Mouse (Mus musculus) spleen, postnatal 4 days (tissue): ENCODE data around the gene Itga10.
"Not testable (repeated sequence)": the region's sequence is repeated elsewhere in the genome, so short reads cannot be mapped to it uniquely, and the experiment has no call there.

Experiments used
- DNase-seq, 2 experiments: peaks; one replicate each; pipeline ENCODE4 v3.0.0; 2022; ENCODE audit warnings: low spot score in 2 of 2

Gene Itga10

GRCm38 (mm10) chr3:96634928-96635879 is 10.2 kb upstream of the Itga10 start, which contains the start of the genes Pex11b and Gm42957:
Pex11b (plus strand) TSS chr3:96635376.
Gm42957 (plus strand) TSS chr3:96635474.
- DNase-seq: peak; percentile 81 to 92

GRCm38 (mm10) chr3:96635906-96636305 is 9.5 kb upstream of the Itga10 start:
- no peak for DNase-seq

DNA sequence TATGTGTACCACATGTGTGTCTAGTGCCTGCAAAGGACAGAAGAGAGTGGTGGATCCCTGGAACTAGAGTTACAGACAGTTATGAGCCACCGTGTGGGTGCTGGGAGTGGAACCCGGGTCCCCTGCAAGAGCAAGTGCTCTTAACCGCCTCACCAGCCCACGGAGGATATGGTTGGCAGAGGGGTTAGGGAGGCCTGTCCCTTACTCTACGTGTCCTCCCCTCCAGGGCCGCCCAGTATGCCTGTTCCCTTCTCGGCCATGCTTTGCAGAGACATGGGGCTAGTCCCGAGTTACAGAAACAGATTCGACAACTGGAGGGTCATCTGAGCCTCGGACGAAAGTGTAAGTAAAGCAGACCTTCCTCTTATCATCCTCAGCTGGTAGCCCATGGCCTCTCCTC is 8.9 kb upstream of the Itga10 start:
- DNase-seq: no peak

GRCm38 (mm10) chr3:96639219-96639618 is 6.2 kb upstream of the Itga10 start:
- DNase-seq: peak; percentile 71 to 84

DNA sequence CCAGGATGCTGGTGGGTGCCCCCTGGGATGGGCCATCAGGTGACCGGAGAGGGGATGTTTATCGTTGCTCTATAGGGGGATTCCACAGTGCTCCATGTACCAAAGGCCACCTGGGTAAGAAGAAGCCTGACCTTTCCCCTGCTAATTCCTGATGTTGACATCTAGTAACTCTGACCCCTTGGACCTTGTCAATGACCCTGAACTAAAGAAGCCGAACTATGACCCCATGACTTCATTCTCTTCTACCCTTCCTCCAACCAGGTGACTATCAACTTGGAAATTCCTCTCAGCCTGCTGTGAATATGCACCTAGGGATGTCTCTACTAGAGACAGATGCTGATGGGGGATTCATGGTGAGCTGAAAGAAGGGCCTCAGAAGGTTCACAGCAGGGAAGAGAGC is 2.0 kb downstream of the Itga10 start:
- no peak for DNase-seq

DNA sequence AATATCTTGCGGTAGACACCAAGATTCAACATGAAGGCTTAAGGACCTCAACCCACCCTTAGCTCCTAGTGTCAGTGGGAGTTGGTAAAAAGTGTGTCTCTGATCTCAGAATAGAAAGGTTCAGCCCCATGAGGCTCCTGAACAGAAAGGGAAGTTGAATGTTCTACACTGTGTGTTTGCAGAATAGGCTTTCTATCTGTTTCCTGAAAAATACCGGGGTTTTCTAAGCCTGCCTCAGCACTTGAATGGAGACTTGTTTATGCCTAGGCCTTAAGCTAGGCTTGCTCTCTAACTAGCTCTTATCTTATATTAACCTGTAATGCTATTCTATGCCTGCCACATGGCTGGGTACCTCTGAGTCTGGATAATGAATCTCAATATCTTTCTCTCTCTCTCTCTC is 15.5 kb downstream of the Itga10 start:
- DNase-seq: no peak

GRCm38 (mm10) chr3:96662731-96663316 is 17.4 kb downstream of the Itga10 start:
- no peak for DNase-seq

DNA sequence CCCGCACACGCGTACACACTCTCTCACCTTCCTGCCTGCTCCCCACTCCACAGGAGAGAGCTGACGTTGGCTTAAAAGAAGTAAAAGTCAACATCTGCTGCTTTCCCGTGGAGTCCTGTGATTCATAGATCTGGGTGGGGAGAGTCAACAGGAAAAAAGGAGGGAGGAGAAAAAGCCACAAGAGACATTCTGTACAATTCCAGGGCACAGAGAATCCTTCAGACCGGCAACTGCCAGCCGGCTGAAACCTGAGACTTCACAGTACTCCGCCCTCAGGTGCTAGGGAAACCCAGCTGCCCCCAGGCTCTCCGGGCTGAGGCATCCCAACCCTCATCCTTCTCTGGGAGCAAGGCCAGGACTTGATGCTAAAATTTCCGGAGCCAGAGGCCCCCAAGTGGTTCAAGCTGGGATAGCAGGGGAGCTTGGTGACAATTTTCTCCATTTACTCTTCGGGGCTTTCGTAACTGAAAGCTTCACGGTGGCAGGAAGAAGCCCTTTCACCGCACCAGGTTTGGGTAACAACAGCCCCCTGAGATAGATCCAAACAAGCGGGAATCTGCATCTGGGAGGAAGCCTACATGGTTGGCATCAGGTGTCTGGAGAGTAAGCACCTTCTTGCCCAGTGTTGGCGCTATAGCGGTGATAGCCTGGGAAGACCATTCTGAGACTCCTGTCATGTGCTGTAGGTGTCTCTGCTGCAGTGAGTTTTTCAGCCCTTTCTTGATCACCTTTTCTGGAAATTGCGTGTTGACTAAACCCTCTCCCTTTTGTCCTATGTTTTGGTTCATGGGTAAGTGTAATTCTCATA is 18.3 kb downstream of the Itga10 start:
- DNase-seq: peak; percentile 54 to 83

DNA sequence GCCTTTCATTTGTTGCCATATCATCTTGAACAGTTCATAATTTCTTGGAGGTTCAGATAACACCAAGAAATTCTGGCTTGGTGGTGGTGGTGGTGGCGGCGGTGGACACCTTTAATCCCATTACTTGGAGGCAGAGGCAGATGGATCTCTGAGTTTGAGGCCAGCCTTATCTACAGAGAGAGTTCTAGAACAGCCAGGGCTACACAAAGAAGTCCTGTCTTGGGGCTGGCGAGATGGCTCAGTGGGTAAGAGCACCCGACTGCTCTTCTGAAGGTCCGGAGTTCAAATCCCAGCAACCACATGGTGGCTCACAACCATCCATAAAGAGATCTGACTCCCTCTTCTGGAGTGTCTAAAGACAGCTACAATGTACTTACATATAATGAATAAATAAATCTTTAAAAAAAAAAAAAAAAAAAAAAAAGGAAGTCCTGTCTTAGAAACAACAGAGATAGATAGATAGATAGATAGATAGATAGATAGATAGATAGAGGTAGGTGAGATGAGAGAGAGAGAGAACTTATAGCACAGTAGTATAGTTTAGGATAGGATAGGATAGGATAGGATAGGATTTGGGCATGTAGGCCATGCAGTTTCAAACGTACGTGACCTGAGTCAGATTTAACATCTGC is 20.5 kb downstream of the Itga10 start:
- not testable (repeated sequence) for DNase-seq

GRCm38 (mm10) chr3:96666916-96667315 is 21.5 kb downstream of the Itga10 start:
- DNase-seq: no peak

DNA sequence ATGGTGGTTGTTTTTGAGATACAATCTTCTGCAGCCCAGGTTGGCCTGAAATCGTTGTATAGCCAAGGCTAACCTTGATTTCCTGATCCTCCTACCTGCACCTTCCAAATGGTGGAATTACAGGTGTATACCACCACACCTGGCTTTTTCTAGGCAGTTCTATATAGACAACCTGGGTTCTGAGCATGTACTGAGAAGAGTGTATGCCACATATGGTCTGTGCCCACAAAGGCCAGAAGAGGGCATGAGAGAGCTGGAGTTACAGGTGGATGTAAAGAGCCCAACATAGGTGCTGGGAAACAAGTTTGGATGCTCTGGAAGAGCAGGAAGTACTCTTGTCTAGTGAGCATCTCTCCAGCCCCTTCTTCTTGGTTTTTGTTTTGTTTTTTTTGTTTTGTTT is 21.9 kb downstream of the Itga10 start:
- DNase-seq: no peak

- no peak for DNase-seq
These were observed 23.2 kb downstream of the Itga10 start for GRCm38 (mm10) chr3:96668424-96669067.

GRCm38 (mm10) chr3:96669727-96670468 is 24.5 kb downstream of the Itga10 start, which contains the start of gene Ankrd35:
Ankrd35 (plus strand) TSS chr3:96670131.
- DNase-seq: peak; percentile 72 to 83

DNA sequence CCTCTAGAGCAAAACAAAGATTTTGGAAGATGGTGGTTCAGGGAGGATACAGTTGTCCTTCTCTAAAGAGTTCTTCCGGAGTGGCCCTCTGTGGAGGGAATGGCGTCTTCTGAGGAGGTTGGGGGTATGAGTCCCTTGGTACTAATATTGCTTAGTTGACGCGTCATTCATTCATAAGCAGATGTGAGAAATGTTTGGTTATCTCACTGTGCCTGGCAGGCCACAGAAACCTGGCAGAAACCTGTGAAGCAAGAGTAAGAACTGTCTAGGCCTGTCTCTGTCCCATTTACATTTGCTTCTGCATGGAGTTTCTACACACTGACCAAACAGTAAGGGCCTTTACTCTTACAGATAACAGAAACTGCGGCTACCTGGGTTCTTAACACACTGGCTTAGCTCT is 26.1 kb downstream of the Itga10 start:
- DNase-seq: no peak

- DNase-seq: no peak
These were observed 28.1 kb downstream of the Itga10 start for GRCm38 (mm10) chr3:96673514-96673913.

- DNase-seq: no peak
These were observed 29.1 kb downstream of the Itga10 start for GRCm38 (mm10) chr3:96674442-96674841.

GRCm38 (mm10) chr3:96675171-96675570 is 29.8 kb downstream of the Itga10 start:
- no peak for DNase-seq

- no peak for DNase-seq
These were observed 30.3 kb downstream of the Itga10 start for GRCm38 (mm10) chr3:96675690-96676089.

DNA sequence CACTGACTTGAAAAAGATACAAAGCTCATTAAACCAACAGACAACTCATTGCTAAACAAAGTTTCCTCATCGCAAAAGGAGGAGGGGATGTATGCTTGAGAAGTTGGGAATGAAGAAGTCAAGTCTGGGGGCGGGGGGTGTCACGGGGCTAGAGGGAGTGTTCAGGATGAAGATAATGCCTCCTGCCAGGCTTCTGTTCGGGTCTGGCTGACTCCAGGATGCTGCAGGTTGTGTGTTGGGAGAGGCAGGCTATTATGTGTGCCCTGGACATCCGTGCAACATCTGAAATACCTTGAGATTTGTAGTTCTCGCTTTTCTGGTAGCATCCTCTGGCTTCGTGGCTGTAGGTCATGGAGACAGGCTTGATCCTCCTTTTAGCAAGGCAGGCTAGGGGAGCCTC is 33.1 kb downstream of the Itga10 start:
- no peak for DNase-seq

DNA sequence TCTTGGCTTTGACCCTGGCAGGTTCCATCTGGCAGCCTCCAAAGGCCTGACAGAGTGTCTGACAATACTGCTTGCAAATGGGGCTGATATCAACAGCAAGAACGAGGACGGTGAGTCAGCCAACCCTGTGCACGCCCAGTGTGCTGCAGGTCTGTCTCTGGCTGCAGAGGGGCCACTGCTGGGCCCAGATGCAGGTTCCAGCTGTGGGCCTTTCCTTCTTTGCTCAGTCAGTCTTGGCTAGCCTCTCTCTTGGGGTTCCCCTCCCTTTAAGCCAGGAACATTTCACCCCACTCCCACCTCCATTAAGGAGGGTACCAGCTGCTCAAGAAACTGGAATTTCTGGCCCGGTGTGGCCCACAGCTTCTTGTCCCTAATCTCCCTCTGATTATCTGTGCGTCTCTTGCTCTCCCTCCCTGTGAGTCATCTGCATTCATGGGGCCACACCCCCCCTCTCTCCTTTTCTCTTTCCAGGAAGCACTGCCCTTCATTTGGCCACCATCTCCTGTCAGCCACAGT is 33.8 kb downstream of the Itga10 start:
- DNase-seq: no peak
